Mouse (Mus musculus) erythroblast, embryonic 14.5 days (primary cell): ENCODE measurements around the gene Tmem170b.

ENCODE experiments used
- GATA1 ChIP-seq: IDR thresholded peaks from 2 replicates; pipeline ENCODE4 v1.6.1; 2012; ENCODE audit warnings: low read length, inconsistent platforms, mixed read lengths
- TAL1 ChIP-seq: IDR thresholded peaks from 3 replicates; pipeline ENCODE4 v1.6.1; 2012; ENCODE audit warnings: low read length, inconsistent platforms, mixed read lengths

DNA sequence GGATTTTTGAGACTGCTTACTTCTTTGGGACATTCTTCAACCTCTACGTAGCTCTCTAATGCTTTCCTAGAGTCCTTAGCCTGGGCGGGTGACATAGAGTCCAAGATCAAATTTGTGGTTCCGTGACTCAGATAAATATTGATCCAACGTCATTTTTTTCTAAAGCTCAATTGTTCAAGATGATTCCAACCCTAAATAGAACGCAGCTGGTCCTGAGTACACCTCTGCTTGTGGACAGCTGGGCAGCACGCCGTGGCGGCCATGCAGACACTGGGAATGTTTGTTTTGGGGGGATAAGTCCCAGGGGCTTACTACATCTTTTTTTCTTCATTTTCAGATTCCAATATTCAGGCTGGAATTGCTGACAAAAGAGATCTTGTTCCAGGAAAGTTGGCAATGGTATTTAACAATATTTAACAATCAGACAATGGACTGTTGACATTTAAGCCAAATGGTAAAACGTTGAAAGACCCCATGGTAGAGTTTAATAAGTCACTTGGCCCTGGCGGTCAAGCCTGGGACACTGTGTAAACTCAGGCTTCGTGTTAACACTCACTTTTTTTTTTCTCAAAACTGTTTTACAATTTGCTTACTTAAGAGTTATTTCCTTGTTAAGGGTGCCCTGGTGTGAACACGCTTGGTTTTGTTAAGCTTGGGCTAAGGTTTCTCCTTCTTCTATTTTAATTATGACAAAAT, 75.3 kb downstream of the Tmem170b start:
- TF ChIP-seq GATA1 (no peak), TAL1 (no peak)
